Mouse (Mus musculus): Measurements from ENCODE around the gene Plekhn1. TPM values are rescaled to one million over a fixed set of nuclear protein-coding genes. Genes with fewer than 3 reads are reported as not detected.

Plekhn1 gene
- polyA plus RNA-seq, 1 experiment from 2014 or later, result 4.1 TPM

DNA sequence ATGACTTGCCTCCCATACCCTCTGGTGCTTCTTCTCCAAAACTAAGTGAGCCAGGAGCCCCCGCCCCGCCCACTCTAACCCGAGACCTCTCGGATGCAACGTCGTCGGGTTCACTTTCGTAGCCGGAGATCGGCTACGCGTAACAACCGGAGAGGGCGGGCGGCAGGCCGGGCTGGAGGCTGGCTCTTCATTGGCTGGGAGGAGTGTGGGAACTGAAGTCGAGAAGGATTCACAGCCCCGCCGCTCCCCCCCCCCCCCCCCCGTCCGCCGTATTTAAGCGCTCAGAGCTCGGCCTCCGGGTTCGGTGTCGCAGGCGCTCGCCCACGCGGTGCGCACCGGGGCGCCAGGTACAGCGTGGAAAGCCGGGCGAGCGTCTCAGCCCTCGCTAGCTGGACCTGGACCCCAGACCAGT is 31.6 kb downstream of the Plekhn1 start, which contains the start of gene AW011738:
AW011738 (plus strand) TSS at position 304 of the 412 bp plus-strand sequence.
- Histone ChIP-seq H3K4me2 (ENCODE audit: low read depth, low read length) (peak within 1 kb of the TSS; percentile 92), H3K9me3 (replicated peaks; ENCODE audit: control insufficient read depth, low read length) (no peaks in the 10 kb centered on the region), H3K27me3 (ENCODE audit: control insufficient read depth, insufficient read depth, low read depth, low read length) (peaks cover 40% of the 10 kb centered on the region), H3K4me1 (ENCODE audit: control insufficient read depth, low read depth, low read length) (peaks cover 34% of the 10 kb centered on the region), H3K36me3 (ENCODE audit: control insufficient read depth, insufficient read depth) (no peaks in the 10 kb centered on the region), H3K9ac (ENCODE audit: low read depth, low read length) (peak within 1 kb of the TSS; percentile 66), H3K27ac (ENCODE audit: low read length) (peak within 1 kb of the TSS; percentile 82), H3K4me3 (ENCODE audit: low read depth, low read length) (peak within 1 kb of the TSS; percentile 66)
- WGBS (ENCODE audit: insufficient replicate concordance), result 1% methylated on average over 28 of the region's 39 CpGs
- ATAC-seq (ENCODE audit: low read depth), result peak; percentile 76

DNA sequence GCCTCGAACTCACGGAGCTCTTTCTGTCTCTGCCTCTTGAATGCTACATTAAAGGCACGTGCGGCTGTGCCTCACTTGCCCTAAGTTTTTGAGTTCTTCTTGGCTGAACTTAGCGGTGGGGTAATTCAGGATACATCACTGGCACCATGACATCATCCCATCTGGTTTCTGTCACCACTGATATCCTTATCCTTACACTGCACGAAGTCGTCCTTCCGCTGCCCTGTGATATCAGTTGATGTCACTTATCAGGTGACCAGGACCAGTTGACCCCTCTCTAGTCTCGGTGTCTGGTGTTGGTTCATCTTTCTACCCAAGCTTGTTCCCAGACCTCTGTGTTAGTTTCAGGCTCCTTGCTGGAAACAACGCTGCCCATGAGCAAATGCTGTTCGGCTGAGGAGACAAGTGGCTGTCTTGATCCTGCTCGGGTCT is 32.2 kb downstream of the Plekhn1 start:
- H3K36me3 ChIP-seq (ENCODE audit: control insufficient read depth, insufficient read depth), result no peaks in the 10 kb centered on the region
- peaks cover 36% of the 10 kb centered on the region for H3K4me1 ChIP-seq (ENCODE audit: control insufficient read depth, low read depth, low read length)
- peak overlapping the region; percentile 66 for H3K4me3 ChIP-seq (ENCODE audit: low read depth, low read length)
- H3K9me3 ChIP-seq (replicated peaks; ENCODE audit: control insufficient read depth, low read length), result no peaks in the 10 kb centered on the region
- H3K4me2 ChIP-seq (ENCODE audit: low read depth, low read length), result peak overlapping the region; percentile 92
- H3K9ac ChIP-seq (ENCODE audit: low read depth, low read length), result peak overlapping the region; percentile 66
- peaks cover 40% of the 10 kb centered on the region for H3K27me3 ChIP-seq (ENCODE audit: control insufficient read depth, insufficient read depth, low read depth, low read length)
- peak overlapping the region; percentile 82 for H3K27ac ChIP-seq (ENCODE audit: low read length)
- 21% methylated on average over 12 of the region's 12 CpGs for WGBS (ENCODE audit: insufficient replicate concordance)
- peak; percentile 74 for ATAC-seq (ENCODE audit: low read depth)

DNA sequence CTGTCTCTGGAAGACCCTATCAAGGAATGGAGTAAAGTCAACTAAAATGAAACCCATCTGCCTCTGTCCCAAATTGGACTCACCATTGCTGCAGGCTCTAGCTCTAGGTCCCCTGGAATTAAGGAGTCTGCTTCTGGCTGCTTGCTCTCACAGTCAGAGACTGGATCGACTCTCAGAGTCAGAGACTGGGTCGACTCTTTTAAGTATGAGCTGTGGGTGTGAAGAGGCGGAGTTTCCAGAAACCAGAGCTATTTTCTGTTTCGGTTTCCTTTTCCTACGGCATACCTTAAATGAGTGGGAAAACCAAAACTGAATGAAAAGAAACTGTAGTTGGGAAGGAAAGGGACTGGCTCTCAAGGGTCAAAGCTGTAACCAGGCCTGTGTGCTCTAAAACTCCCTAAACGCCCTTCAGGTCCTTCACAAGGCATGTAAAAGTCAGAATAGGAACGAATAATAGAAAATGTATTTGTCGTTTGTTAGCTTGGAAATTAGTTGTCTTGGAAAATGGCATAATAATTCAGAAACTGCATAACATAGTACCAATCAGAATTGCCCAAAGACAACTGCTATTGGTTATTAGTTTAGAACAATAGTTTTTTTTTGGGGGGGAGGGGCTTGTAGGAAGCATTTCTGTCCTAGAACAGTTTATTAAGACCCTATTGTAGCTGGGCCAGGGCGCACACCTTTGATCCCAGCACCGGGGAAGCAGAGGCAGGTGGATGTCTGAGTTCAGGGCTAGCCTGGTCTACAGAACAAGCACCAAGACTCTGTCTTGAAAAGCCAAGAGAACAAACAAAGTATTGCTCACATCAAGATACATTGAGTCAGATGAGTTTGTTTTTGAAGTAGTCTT is 33.8 kb downstream of the Plekhn1 start, which contains the start of gene Isg15:
Isg15 (minus strand) TSS at position 196 of the 853 bp plus-strand sequence.
- Histone ChIP-seq H3K9ac (ENCODE audit: low read depth, low read length) (peak within 1 kb of the TSS; percentile 42), H3K4me3 (ENCODE audit: low read depth, low read length) (peak within 1 kb of the TSS; percentile 40), H3K9me3 (replicated peaks; ENCODE audit: control insufficient read depth, low read length) (no peaks in the 10 kb centered on the region), H3K36me3 (ENCODE audit: control insufficient read depth, insufficient read depth) (no peaks in the 10 kb centered on the region), H3K4me2 (ENCODE audit: low read depth, low read length) (peak within 1 kb of the TSS; percentile 55), H3K27ac (ENCODE audit: low read length) (no peak within 1 kb of the TSS), H3K27me3 (ENCODE audit: control insufficient read depth, insufficient read depth, low read depth, low read length) (peaks cover 49% of the 10 kb centered on the region), H3K4me1 (ENCODE audit: control insufficient read depth, low read depth, low read length) (peaks cover 48% of the 10 kb centered on the region)
- 39% methylated on average over 10 of the region's 10 CpGs for WGBS (ENCODE audit: insufficient replicate concordance)
- no peak for ATAC-seq (ENCODE audit: low read depth)

DNA sequence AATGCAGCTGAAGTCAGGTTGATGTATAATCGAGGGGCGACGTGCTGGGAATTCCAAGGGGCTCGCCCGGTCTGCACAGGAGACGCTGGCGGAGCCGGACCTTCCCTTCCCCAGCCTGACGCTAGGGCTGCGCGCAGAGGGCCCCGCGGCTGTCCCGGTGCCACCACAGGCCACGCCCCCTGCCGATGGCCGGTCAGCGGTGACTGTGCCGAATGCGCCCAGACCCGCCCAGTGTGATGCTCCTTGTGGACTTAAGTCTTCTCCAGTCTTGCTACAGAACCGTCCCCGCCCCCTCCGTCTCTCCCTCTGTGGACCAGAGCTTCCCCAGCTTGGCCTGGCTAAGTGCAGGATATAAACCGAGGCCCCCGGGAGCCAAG is 36.8 kb downstream of the Plekhn1 start:
- peak; percentile 89 for ATAC-seq (ENCODE audit: low read depth)
- Histone ChIP-seq H3K27me3 (ENCODE audit: control insufficient read depth, insufficient read depth, low read depth, low read length) (peaks cover 33% of the 10 kb centered on the region), H3K9ac (ENCODE audit: low read depth, low read length) (peak overlapping the region; percentile 71), H3K9me3 (replicated peaks; ENCODE audit: control insufficient read depth, low read length) (no peaks in the 10 kb centered on the region), H3K27ac (ENCODE audit: low read length) (peak overlapping the region; percentile 89), H3K4me1 (ENCODE audit: control insufficient read depth, low read depth, low read length) (peaks cover 51% of the 10 kb centered on the region), H3K4me2 (ENCODE audit: low read depth, low read length) (peak overlapping the region; percentile 99), H3K4me3 (ENCODE audit: low read depth, low read length) (peak overlapping the region; percentile 81), H3K36me3 (ENCODE audit: control insufficient read depth, insufficient read depth) (no peaks in the 10 kb centered on the region)
- 0% methylated on average over 26 of the region's 26 CpGs for WGBS (ENCODE audit: insufficient replicate concordance)

DNA sequence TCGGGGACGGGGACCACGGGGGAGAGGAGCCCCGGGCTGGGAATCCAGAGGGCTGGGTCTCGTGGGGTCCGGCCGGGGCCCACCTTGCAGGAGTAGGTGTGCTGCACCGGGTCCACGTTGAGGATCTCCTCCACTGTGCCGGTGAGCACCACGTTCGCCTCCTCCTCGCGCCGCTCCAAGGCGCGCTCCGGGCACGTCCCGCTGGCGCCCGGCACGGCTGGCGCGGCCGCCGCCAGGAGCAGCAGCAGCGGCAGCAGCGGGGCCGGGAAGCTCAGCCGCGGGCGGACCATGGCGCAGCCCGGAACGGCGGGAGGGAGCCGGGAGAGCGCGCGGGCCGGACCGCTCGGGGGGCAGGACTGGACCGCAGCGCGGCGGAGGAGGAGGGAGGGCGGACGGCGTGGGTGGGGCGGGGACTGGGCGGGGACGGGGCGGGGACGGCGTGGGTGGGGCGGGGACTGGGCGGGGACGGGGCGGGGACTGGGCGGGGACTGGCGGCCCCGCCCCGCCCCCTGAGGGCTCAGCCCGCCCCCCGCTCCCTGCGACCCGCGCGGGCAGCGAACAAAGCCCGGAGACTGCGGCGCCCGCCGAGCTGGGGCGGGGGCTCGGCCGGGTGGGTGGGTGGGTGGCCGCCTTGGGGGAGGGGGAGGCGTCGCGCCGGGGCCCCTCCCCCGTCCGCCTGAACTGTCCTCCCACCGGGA is 37.4 kb downstream of the Plekhn1 start, which contains the start of gene Agrn:
Agrn (minus strand) TSS at position 358 of the 698 bp plus-strand sequence.
- Histone ChIP-seq H3K4me3 (ENCODE audit: low read depth, low read length) (peak within 1 kb of the TSS; percentile 81), H3K27ac (ENCODE audit: low read length) (peak within 1 kb of the TSS; percentile 89), H3K9ac (ENCODE audit: low read depth, low read length) (peak within 1 kb of the TSS; percentile 78), H3K27me3 (ENCODE audit: control insufficient read depth, insufficient read depth, low read depth, low read length) (peaks cover 27% of the 10 kb centered on the region), H3K9me3 (replicated peaks; ENCODE audit: control insufficient read depth, low read length) (no peaks in the 10 kb centered on the region), H3K36me3 (ENCODE audit: control insufficient read depth, insufficient read depth) (no peaks in the 10 kb centered on the region), H3K4me1 (ENCODE audit: control insufficient read depth, low read depth, low read length) (peaks cover 51% of the 10 kb centered on the region), H3K4me2 (ENCODE audit: low read depth, low read length) (peak within 1 kb of the TSS; percentile 99)
- WGBS (ENCODE audit: insufficient replicate concordance), result 1% methylated on average over 39 of the region's 88 CpGs
- ATAC-seq (ENCODE audit: low read depth), result peak; percentile 81

DNA sequence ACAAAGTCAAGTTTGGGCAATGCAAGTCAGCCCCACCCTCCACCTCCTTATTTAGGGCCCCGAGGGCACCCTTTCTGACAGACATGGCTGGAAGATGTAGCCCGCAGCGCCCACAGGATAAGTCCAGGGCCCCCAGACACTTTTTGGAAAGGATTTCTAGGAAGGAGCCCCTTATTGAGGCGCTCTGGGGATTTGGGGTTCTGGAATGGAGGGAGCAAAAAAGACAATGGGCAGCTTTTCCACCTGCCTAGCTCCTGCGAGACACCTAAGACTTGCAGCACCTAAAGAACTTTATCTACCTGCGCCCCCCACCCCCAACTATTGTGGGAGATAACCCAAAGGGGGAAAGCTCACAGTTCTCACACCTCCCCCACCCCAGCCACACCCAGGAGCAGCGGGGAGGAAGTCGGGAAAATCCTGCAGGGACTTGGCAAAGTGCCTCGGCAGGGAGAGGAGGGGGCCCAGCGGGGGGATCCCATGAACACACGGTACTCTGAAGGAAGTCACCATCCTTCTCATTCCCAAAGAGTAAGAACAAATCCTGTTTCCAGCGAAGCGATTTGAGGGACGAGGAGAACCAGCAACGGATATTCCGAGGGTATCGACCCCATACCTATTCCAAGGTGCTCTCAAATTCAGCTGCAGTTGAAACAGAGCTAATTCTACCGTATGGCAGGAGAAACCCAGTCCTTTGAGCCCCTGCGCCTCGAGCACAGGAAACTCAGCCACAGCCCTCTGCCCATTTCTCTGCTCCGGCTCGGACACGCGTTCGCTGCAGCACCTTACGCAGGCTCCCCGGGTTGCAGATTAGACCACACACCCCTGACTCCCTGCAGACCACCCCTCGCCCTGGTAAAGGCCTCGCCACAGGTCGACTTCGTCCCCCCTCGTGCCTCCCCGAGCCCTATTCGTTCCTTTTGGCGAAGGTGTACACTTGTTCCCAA is 38.5 kb downstream of the Plekhn1 start:
- Histone ChIP-seq H3K9me3 (replicated peaks; ENCODE audit: control insufficient read depth, low read length) (no peaks in the 10 kb centered on the region), H3K27me3 (ENCODE audit: control insufficient read depth, insufficient read depth, low read depth, low read length) (peaks cover 27% of the 10 kb centered on the region), H3K9ac (ENCODE audit: low read depth, low read length) (peak overlapping the region; percentile 78), H3K36me3 (ENCODE audit: control insufficient read depth, insufficient read depth) (no peaks in the 10 kb centered on the region), H3K4me1 (ENCODE audit: control insufficient read depth, low read depth, low read length) (peaks cover 49% of the 10 kb centered on the region), H3K4me2 (ENCODE audit: low read depth, low read length) (peak overlapping the region; percentile 99), H3K4me3 (ENCODE audit: low read depth, low read length) (peak overlapping the region; percentile 81), H3K27ac (ENCODE audit: low read length) (no peak overlapping the region)
- no peak for ATAC-seq (ENCODE audit: low read depth)
- WGBS (ENCODE audit: insufficient replicate concordance), result 10% methylated on average over 35 of the region's 35 CpGs

DNA sequence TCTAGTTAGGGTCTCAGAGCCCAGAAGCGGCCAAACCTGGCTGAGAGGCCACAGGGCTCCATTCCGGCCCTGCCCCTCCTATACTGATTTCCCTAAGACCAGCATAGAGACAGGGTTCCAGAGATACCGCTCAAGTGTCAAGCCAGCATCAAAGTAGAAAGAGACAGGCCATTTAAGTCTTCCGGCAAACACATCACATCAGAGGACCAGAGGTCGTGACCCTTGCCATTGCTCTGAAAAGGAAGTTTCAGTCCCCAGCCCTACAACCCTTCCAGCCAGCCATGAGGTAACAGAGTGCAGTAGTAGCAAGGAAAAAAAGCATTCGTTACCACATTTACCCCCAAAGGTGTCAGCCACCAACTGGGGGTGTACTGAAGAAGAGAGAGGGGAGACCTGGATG is 40.3 kb downstream of the Plekhn1 start:
- 62% methylated on average over 6 of the region's 6 CpGs for WGBS (ENCODE audit: insufficient replicate concordance)
- Histone ChIP-seq H3K27me3 (ENCODE audit: control insufficient read depth, insufficient read depth, low read depth, low read length) (peaks cover 27% of the 10 kb centered on the region), H3K4me3 (ENCODE audit: low read depth, low read length) (no peak overlapping the region), H3K36me3 (ENCODE audit: control insufficient read depth, insufficient read depth) (no peaks in the 10 kb centered on the region), H3K4me1 (ENCODE audit: control insufficient read depth, low read depth, low read length) (peaks cover 45% of the 10 kb centered on the region), H3K27ac (ENCODE audit: low read length) (no peak overlapping the region), H3K9ac (ENCODE audit: low read depth, low read length) (no peak overlapping the region), H3K4me2 (ENCODE audit: low read depth, low read length) (no peak overlapping the region), H3K9me3 (replicated peaks; ENCODE audit: control insufficient read depth, low read length) (no peaks in the 10 kb centered on the region)
- no peak for ATAC-seq (ENCODE audit: low read depth)

DNA sequence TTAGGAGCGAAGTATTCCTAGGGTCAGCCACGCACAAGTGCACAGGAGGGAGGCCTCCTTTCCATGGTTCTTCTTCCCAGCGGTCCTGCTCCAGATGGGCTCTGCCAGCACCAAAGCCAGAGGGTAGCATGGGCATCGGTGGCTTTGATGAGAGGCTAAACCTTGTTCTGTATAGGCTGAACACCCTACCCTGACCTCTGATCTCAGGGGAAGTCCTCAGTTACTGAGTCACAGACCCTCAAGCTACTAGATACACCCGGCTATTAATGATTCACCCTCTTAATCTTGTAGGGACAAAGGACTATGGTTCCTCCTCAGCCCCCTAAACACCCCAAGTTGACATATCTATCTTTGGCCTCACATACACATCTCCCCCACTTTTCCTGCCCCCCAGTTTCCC is 40.8 kb downstream of the Plekhn1 start:
- H3K36me3 ChIP-seq (ENCODE audit: control insufficient read depth, insufficient read depth), result no peaks in the 10 kb centered on the region
- peaks cover 27% of the 10 kb centered on the region for H3K27me3 ChIP-seq (ENCODE audit: control insufficient read depth, insufficient read depth, low read depth, low read length)
- 68% methylated on average over 5 of the region's 5 CpGs for WGBS (ENCODE audit: insufficient replicate concordance)
- no peak for ATAC-seq (ENCODE audit: low read depth)
- no peaks in the 10 kb centered on the region for H3K9me3 ChIP-seq (replicated peaks; ENCODE audit: control insufficient read depth, low read length)
- peaks cover 50% of the 10 kb centered on the region for H3K4me1 ChIP-seq (ENCODE audit: control insufficient read depth, low read depth, low read length)
- H3K4me3 ChIP-seq (ENCODE audit: low read depth, low read length), result no peak overlapping the region
- H3K27ac ChIP-seq (ENCODE audit: low read length), result no peak overlapping the region
- H3K9ac ChIP-seq (ENCODE audit: low read depth, low read length), result no peak overlapping the region
- H3K4me2 ChIP-seq (ENCODE audit: low read depth, low read length), result no peak overlapping the region

Data from liver, embryonic 16.5 days (tissue).